In genomic region chr8:87657488-87657887, GRCm38 (mm10) we compare ENCODE assay signal across 20 mouse cellular contexts.
"Had no signal": no experiment of that assay in that cellular context is flagged by ENCODE, and none has a peak within 500 bp of the region (broad histone marks: within the 10 kb centered on the region; RNA-seq: fewer than 3 reads in every experiment).

No protein-coding gene starts in this region.

- H3K27ac ChIP-seq: heart, embryonic 10.5 days; hindbrain, embryonic 10.5 days; hindbrain, embryonic 14.5 days; intestine, embryonic 15.5 days; layer of hippocampus, adult 2 months; left cerebral cortex, adult 2 months; limb, embryonic 12.5 days; liver, embryonic 14.5 days had no signal

- H3K9me3 ChIP-seq: heart, embryonic 10.5 days; hindbrain, embryonic 10.5 days; hindbrain, embryonic 12.5 days; intestine, embryonic 15.5 days; limb, embryonic 12.5 days had no signal

- H3K36me3 ChIP-seq: heart, embryonic 10.5 days; hindbrain, embryonic 10.5 days; hindbrain, embryonic 12.5 days; intestine, embryonic 15.5 days; limb, embryonic 12.5 days had no signal

- ATAC-seq: inflammation-experienced regulatory T-cells, adult 6 months; intestine, postnatal 0 days had no signal

- H3K9ac ChIP-seq: hindbrain, embryonic 12.5 days; intestine, embryonic 15.5 days; liver, embryonic 14.5 days had no signal

- DNase-seq: gastrocnemius, postnatal 10 days; gastrocnemius, postnatal 25 days; heart, adult 18-20 months; heart, postnatal 10 days; heart, postnatal 4 days; kidney, adult 18-20 months; kidney, adult 8-10 months; kidney, postnatal 10 days; kidney, postnatal 25 days had no signal
